Mouse (Mus musculus): ENCODE measurements at regions not wholly inside any gene's neighbourhood (a gene's known extent, or its start where the extent isn't known, plus 50 kb on each side); places are given as distances from the start of the nearest gene placed in this dataset.
A peak's percentile ranks its signal among the peaks of the same experiment; 100 is the strongest.

GRCm38 (mm10) chr1:122048112-122048725, 480.4 kb upstream of the Ddx18 start:
- no peaks in the 10 kb centered on the region for H3K4me1 ChIP-seq (ENCODE audit: insufficient read depth, low read depth, low read length)
- H3K4me2 ChIP-seq (replicated peaks; ENCODE audit: low read depth, low read length) = no peak overlapping the region
- H3K9me3 ChIP-seq (ENCODE audit: low read length) = no peaks in the 10 kb centered on the region
- H3K27ac ChIP-seq (ENCODE audit: low read length) = no peak overlapping the region
- no peaks in the 10 kb centered on the region for H3K27me3 ChIP-seq (replicated peaks; ENCODE audit: insufficient read depth, low read length)
- no peak overlapping the region for H3K4me3 ChIP-seq (ENCODE audit: low read depth, low read length)
- 37% methylated on average over 2 of the region's 2 CpGs for WGBS
- DNase-seq (ENCODE audit: low spot score) = no peak
- H3K9ac ChIP-seq (replicated peaks; ENCODE audit: low read depth) = no peak overlapping the region
- no peak for ATAC-seq
- TF ChIP-seq CTCF (IDR thresholded peaks at IDR 0.05) (no peak), EP300 (IDR thresholded peaks at IDR 0.05) (no peak)
- H3K36me3 ChIP-seq (ENCODE audit: insufficient read depth, low read length) = no peaks in the 10 kb centered on the region

GRCm38 (mm10) chr1:122043896-122044295, 476.1 kb upstream of the Ddx18 start:
- Histone ChIP-seq H3K27ac (ENCODE audit: low read length) (no peak overlapping the region), H3K4me3 (ENCODE audit: low read depth, low read length) (no peak overlapping the region), H3K36me3 (ENCODE audit: insufficient read depth, low read length) (no peaks in the 10 kb centered on the region), H3K4me1 (ENCODE audit: insufficient read depth, low read depth, low read length) (no peaks in the 10 kb centered on the region), H3K9me3 (ENCODE audit: low read length) (no peaks in the 10 kb centered on the region), H3K27me3 (replicated peaks; ENCODE audit: insufficient read depth, low read length) (no peaks in the 10 kb centered on the region), H3K9ac (replicated peaks; ENCODE audit: low read depth) (no peak overlapping the region), H3K4me2 (replicated peaks; ENCODE audit: low read depth, low read length) (no peak overlapping the region)
- TF ChIP-seq EP300 (IDR thresholded peaks at IDR 0.05) (no peak), CTCF (IDR thresholded peaks at IDR 0.05) (no peak)
- 29% methylated on average over 1 of the region's 1 CpGs for WGBS
- DNase-seq (ENCODE audit: low spot score) = no peak
- ATAC-seq = no peak

- no peak overlapping the region for H3K27ac ChIP-seq (ENCODE audit: low read length)
- H3K36me3 ChIP-seq (ENCODE audit: insufficient read depth, low read length) = no peaks in the 10 kb centered on the region
- no peak overlapping the region for H3K4me3 ChIP-seq (ENCODE audit: low read depth, low read length)
- H3K4me2 ChIP-seq (replicated peaks; ENCODE audit: low read depth, low read length) = no peak overlapping the region
- no peak for TF ChIP-seq EP300 (IDR thresholded peaks at IDR 0.05)
- TF ChIP-seq CTCF (IDR thresholded peaks at IDR 0.05) = no peak
- H3K9me3 ChIP-seq (ENCODE audit: low read length) = no peaks in the 10 kb centered on the region
- ATAC-seq (no peak), DNase-seq (ENCODE audit: low spot score) (no peak)
- H3K9ac ChIP-seq (replicated peaks; ENCODE audit: low read depth) = no peak overlapping the region
- no peaks in the 10 kb centered on the region for H3K27me3 ChIP-seq (replicated peaks; ENCODE audit: insufficient read depth, low read length)
- no peaks in the 10 kb centered on the region for H3K4me1 ChIP-seq (ENCODE audit: insufficient read depth, low read depth, low read length)
- WGBS = 57% methylated on average over 5 of the region's 5 CpGs
These were observed 475.3 kb upstream of the Ddx18 start for GRCm38 (mm10) chr1:122043114-122043513.

- no peak overlapping the region for H3K27ac ChIP-seq (ENCODE audit: low read length)
- H3K4me2 ChIP-seq (replicated peaks; ENCODE audit: low read depth, low read length) = no peak overlapping the region
- ATAC-seq (no peak), DNase-seq (ENCODE audit: low spot score) (no peak)
- H3K9me3 ChIP-seq (ENCODE audit: low read length) = no peaks in the 10 kb centered on the region
- no peak overlapping the region for H3K4me3 ChIP-seq (ENCODE audit: low read depth, low read length)
- TF ChIP-seq EP300 (IDR thresholded peaks at IDR 0.05) = no peak
- TF ChIP-seq CTCF (IDR thresholded peaks at IDR 0.05) = no peak
- WGBS = 65% methylated on average over 2 of the region's 2 CpGs
- no peaks in the 10 kb centered on the region for H3K36me3 ChIP-seq (ENCODE audit: insufficient read depth, low read length)
- no peaks in the 10 kb centered on the region for H3K4me1 ChIP-seq (ENCODE audit: insufficient read depth, low read depth, low read length)
- no peaks in the 10 kb centered on the region for H3K27me3 ChIP-seq (replicated peaks; ENCODE audit: insufficient read depth, low read length)
- H3K9ac ChIP-seq (replicated peaks; ENCODE audit: low read depth) = no peak overlapping the region
These were observed 440.0 kb upstream of the Ddx18 start for GRCm38 (mm10) chr1:122007749-122008148.

DNA sequence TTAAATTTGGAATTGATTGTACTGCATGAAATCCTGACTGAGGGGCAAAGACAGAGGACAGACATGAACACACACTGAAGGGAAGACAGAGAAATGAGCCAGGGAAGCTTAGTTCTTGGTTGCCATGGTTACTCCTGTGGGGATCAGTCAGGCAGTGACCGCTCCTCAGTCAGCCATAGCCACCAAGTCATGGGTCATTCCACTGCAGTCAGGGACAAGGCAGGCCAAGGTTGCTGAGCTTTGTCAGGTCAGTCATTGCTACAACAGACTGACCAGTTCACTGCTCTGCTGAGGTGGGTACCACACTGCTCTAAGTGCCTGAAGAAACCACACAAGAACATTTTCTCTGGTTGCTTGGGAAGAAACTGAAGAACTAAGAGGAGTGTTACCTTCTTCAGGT, 428.7 kb upstream of the Ddx18 start:
- H3K9me3 ChIP-seq (ENCODE audit: low read length) = no peaks in the 10 kb centered on the region
- H3K4me3 ChIP-seq (ENCODE audit: low read depth, low read length) = no peak overlapping the region
- H3K4me2 ChIP-seq (replicated peaks; ENCODE audit: low read depth, low read length) = no peak overlapping the region
- no peak overlapping the region for H3K27ac ChIP-seq (ENCODE audit: low read length)
- no peaks in the 10 kb centered on the region for H3K36me3 ChIP-seq (ENCODE audit: insufficient read depth, low read length)
- WGBS = 87% methylated on average over 1 of the region's 1 CpGs
- TF ChIP-seq EP300 (IDR thresholded peaks at IDR 0.05) (no peak), CTCF (IDR thresholded peaks at IDR 0.05) (no peak)
- no peak for ATAC-seq
- DNase-seq (ENCODE audit: low spot score) = no peak
- H3K4me1 ChIP-seq (ENCODE audit: insufficient read depth, low read depth, low read length) = no peaks in the 10 kb centered on the region
- H3K27me3 ChIP-seq (replicated peaks; ENCODE audit: insufficient read depth, low read length) = no peaks in the 10 kb centered on the region
- no peak overlapping the region for H3K9ac ChIP-seq (replicated peaks; ENCODE audit: low read depth)

- no peaks in the 10 kb centered on the region for H3K36me3 ChIP-seq (ENCODE audit: insufficient read depth, low read length)
- H3K4me2 ChIP-seq (replicated peaks; ENCODE audit: low read depth, low read length) = no peak overlapping the region
- H3K9ac ChIP-seq (replicated peaks; ENCODE audit: low read depth) = no peak overlapping the region
- H3K4me1 ChIP-seq (ENCODE audit: insufficient read depth, low read depth, low read length) = no peaks in the 10 kb centered on the region
- no peak overlapping the region for H3K4me3 ChIP-seq (ENCODE audit: low read depth, low read length)
- DNase-seq (ENCODE audit: low spot score) (peak; percentile 50), ATAC-seq (peak; percentile 50)
- TF ChIP-seq EP300 (IDR thresholded peaks at IDR 0.05) = no peak
- no peak for TF ChIP-seq CTCF (IDR thresholded peaks at IDR 0.05)
- WGBS = 45% methylated on average over 2 of the region's 2 CpGs
- H3K27ac ChIP-seq (ENCODE audit: low read length) = no peak overlapping the region
- no peaks in the 10 kb centered on the region for H3K9me3 ChIP-seq (ENCODE audit: low read length)
- no peaks in the 10 kb centered on the region for H3K27me3 ChIP-seq (replicated peaks; ENCODE audit: insufficient read depth, low read length)
These were observed 422.9 kb upstream of the Ddx18 start for GRCm38 (mm10) chr1:121990653-121991052.

DNA sequence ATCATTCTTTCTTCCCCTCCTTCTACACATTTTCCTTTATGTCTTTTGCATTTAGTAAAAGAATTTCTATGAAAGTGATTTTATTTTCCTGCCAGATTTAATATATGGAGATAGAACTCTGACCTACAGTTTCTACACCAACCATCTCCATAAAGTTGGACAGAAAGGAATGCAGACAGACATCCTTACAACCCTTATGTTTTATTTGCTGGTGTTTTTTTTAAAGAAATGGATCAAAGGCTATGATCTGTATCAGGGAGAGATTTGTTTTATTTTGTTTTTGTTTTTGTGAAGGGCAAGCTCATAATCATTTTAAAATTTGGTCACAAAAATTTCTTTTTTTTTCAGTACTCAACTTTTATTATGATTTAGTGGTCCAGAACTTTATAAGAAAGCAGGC, 391.2 kb upstream of the Ddx18 start:
- Histone ChIP-seq H3K9me3 (ENCODE audit: low read length) (no peaks in the 10 kb centered on the region), H3K36me3 (ENCODE audit: insufficient read depth, low read length) (no peaks in the 10 kb centered on the region), H3K27ac (ENCODE audit: low read length) (no peak overlapping the region), H3K9ac (replicated peaks; ENCODE audit: low read depth) (no peak overlapping the region), H3K4me3 (ENCODE audit: low read depth, low read length) (no peak overlapping the region), H3K4me2 (replicated peaks; ENCODE audit: low read depth, low read length) (no peak overlapping the region), H3K4me1 (ENCODE audit: insufficient read depth, low read depth, low read length) (no peaks in the 10 kb centered on the region), H3K27me3 (replicated peaks; ENCODE audit: insufficient read depth, low read length) (no peaks in the 10 kb centered on the region)
- TF ChIP-seq CTCF (IDR thresholded peaks at IDR 0.05) (no peak), EP300 (IDR thresholded peaks at IDR 0.05) (no peak)
- ATAC-seq = no peak
- DNase-seq (ENCODE audit: low spot score) = no peak
